Mouse (Mus musculus) stomach, embryonic 15.5 days (tissue): Measurements from ENCODE around the gene Kazn. TPM values are rescaled to one million over a fixed set of nuclear protein-coding genes. Genes with fewer than 3 reads are reported as not detected.

Experiments used
- ATAC-seq: fragments of 200-750 bp; cut with Nextera tagmentation; 2 replicates; pipeline ENCODE4 v1.8.0; 2017; ENCODE audit warnings: low read depth, moderate number of reproducible peaks, moderate TSS enrichment; ENCODE audit not compliant: insufficient read depth, low FRiP score
- H3K27ac ChIP-seq: fragments of 300-500 bp; sonication (generic); 2 replicates; pipeline ENCODE4 v1.5.1; 2015; ENCODE audit warnings: mild to moderate bottlenecking, inconsistent platforms
- H3K27me3 ChIP-seq: fragments of 300-500 bp; sonication (generic); replicated peaks from 2 replicates; pipeline ENCODE4 v1.6.1; 2015; ENCODE audit warnings: inconsistent platforms
- H3K36me3 ChIP-seq: fragments of 300-500 bp; sonication (generic); 2 replicates; pipeline ENCODE4 v1.6.1; 2015; ENCODE audit warnings: inconsistent platforms
- H3K4me1 ChIP-seq: fragments of 300-500 bp; sonication (generic); 2 replicates; pipeline ENCODE4 v1.6.1; 2015; ENCODE audit warnings: inconsistent platforms
- H3K4me2 ChIP-seq: fragments of 300-500 bp; sonication (generic); 2 replicates; pipeline ENCODE4 v1.6.1; 2015; ENCODE audit warnings: mild to moderate bottlenecking, inconsistent platforms
- H3K4me3 ChIP-seq: fragments of 300-500 bp; sonication (generic); replicated peaks from 2 replicates; pipeline ENCODE4 v1.5.1; 2015; ENCODE audit warnings: inconsistent platforms
- H3K9ac ChIP-seq: fragments of 300-500 bp; sonication (generic); 2 replicates; pipeline ENCODE4 v1.6.1; 2015; ENCODE audit warnings: inconsistent platforms
- H3K9me3 ChIP-seq: fragments of 300-500 bp; sonication (generic); 2 replicates; pipeline ENCODE4 v1.6.1; 2016; ENCODE audit warnings: inconsistent platforms
- WGBS: fragments of 180-500 bp; shearing (Covaris S2); methylation state at CpG from one replicate; pipeline ENCODE4 v1.1.7; 2015; 5-methylcytosine and 5-hydroxymethylcytosine counted together
- polyA plus RNA-seq: library from polyadenylated mRNA; unstranded; fragments of >200 nt; fragmentation: Nextera tagmentation; extraction: Ambion mirVana; gene quantifications from 2 replicates; pipeline ENCODE4 v1.2.1, GENCODE M21; 2015

Gene Kazn
- polyA plus RNA-seq, 1 experiment from 2014 or later: 17.1 TPM

- no peaks in the 10 kb centered on the region for H3K36me3 ChIP-seq
- no peak overlapping the region for H3K4me2 ChIP-seq
- WGBS: 55% methylated on average over 4 of the region's 4 CpGs
- no peak overlapping the region for H3K4me3 ChIP-seq
- no peak overlapping the region for H3K9ac ChIP-seq
- no peak overlapping the region for H3K27ac ChIP-seq
- no peaks in the 10 kb centered on the region for H3K4me1 ChIP-seq
- H3K27me3 ChIP-seq: no peaks in the 10 kb centered on the region
- no peak for ATAC-seq
- no peaks in the 10 kb centered on the region for H3K9me3 ChIP-seq
Measured at GRCm38 (mm10) chr4:142261725-142262124, 22.5 kb upstream of the Kazn start.

DNA sequence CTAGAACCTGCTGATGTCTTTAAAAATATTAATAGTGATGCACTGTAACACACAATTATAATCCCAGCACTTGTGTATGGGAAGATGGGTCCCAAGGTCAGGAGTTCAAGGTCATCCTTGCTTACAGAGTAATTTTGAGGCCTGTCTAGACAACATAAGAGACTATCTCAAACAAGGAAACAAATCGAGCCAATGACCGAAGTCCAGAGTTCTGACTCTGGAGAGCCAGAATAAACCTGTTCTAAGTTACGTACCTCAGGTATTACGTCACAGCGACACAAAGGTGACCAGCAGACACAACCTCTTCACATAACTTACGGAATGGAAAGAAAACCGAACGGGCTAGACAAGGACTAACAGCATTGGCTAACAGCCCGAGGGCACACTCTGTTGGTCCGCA, 19.5 kb upstream of the Kazn start:
- H3K27ac ChIP-seq: no peak overlapping the region
- H3K4me1 ChIP-seq: no peaks in the 10 kb centered on the region
- no peak overlapping the region for H3K9ac ChIP-seq
- no peak overlapping the region for H3K4me3 ChIP-seq
- H3K9me3 ChIP-seq: no peaks in the 10 kb centered on the region
- ATAC-seq: no peak
- WGBS: 86% methylated on average over 10 of the region's 10 CpGs
- H3K27me3 ChIP-seq: no peaks in the 10 kb centered on the region
- no peak overlapping the region for H3K4me2 ChIP-seq
- no peaks in the 10 kb centered on the region for H3K36me3 ChIP-seq

DNA sequence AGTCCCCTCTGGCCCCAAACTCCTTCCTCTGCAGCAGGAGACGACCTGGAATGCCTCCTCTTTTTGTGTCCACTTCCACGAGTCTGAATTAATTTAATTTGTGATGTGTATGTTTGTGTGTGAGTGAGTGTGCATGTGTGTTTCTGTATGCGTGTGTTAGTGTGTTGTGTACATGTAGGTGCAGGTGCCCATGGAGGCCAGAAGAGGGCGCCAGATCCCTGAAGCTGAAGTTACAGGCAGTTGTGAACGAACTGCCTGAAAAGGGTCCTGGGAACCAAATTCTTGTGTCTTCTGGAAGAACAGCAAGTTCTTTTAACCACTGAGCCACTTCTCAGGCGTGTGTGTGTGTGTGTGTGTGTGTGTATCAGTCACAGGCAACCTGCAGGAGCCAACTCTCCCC, 14.9 kb upstream of the Kazn start:
- Histone ChIP-seq H3K9me3 (no peaks in the 10 kb centered on the region), H3K27me3 (no peaks in the 10 kb centered on the region), H3K27ac (no peak overlapping the region), H3K4me2 (no peak overlapping the region), H3K4me3 (no peak overlapping the region), H3K4me1 (peaks cover 7% of the 10 kb centered on the region; the same call in 1 of the 2 replicates), H3K36me3 (no peaks in the 10 kb centered on the region), H3K9ac (no peak overlapping the region)
- ATAC-seq: no peak
- 81% methylated on average over 6 of the region's 6 CpGs for WGBS

- Histone ChIP-seq H3K36me3 (no peaks in the 10 kb centered on the region), H3K27me3 (no peaks in the 10 kb centered on the region), H3K4me3 (no peak overlapping the region), H3K27ac (no peak overlapping the region), H3K9me3 (no peaks in the 10 kb centered on the region), H3K9ac (no peak overlapping the region), H3K4me1 (peaks cover 7% of the 10 kb centered on the region; the same call in 1 of the 2 replicates), H3K4me2 (no peak overlapping the region)
- ATAC-seq: no peak
- WGBS: 37% methylated on average over 12 of the region's 12 CpGs
Measured at GRCm38 (mm10) chr4:142251471-142252354, 12.5 kb upstream of the Kazn start.

- 88% methylated on average over 8 of the region's 8 CpGs for WGBS
- Histone ChIP-seq H3K4me1 (peaks cover 7% of the 10 kb centered on the region; the same call in 1 of the 2 replicates), H3K9me3 (no peaks in the 10 kb centered on the region), H3K9ac (no peak overlapping the region), H3K4me3 (no peak overlapping the region), H3K27me3 (no peaks in the 10 kb centered on the region), H3K4me2 (no peak overlapping the region), H3K36me3 (no peaks in the 10 kb centered on the region), H3K27ac (no peak overlapping the region)
- ATAC-seq: no peak
Measured at GRCm38 (mm10) chr4:142250054-142250453, 10.9 kb upstream of the Kazn start.

- no peak overlapping the region for H3K4me3 ChIP-seq
- no peak overlapping the region for H3K27ac ChIP-seq
- H3K27me3 ChIP-seq: no peaks in the 10 kb centered on the region
- no peak for ATAC-seq
- peaks cover 7% of the 10 kb centered on the region; the same call in 1 of the 2 replicates for H3K4me1 ChIP-seq
- no peaks in the 10 kb centered on the region for H3K36me3 ChIP-seq
- H3K4me2 ChIP-seq: no peak overlapping the region
- 21% methylated on average over 9 of the region's 9 CpGs for WGBS
- no peaks in the 10 kb centered on the region for H3K9me3 ChIP-seq
- no peak overlapping the region for H3K9ac ChIP-seq
Measured at GRCm38 (mm10) chr4:142249401-142249800, 10.2 kb upstream of the Kazn start.

DNA sequence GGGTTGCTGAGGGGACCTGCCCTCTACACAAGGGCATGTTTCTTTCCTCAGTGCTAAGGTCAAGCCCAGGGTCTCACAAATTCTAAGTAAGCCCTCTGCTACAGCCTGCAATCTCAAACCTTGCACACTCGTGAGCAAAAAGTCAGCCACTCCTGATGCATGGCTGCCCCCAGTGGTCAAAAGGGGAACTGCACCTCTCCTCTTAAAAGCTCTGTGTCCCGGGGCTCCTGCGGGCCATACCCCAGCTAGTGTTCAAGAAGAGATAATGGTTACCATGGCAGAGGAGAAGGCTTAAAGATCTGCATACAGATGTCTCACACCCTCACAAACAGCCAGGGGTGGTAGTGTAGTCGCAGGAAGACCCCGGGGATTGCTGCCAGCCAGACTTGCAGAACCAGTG, 9.2 kb upstream of the Kazn start:
- no peak overlapping the region for H3K4me3 ChIP-seq
- no peak overlapping the region for H3K4me2 ChIP-seq
- H3K27ac ChIP-seq: no peak overlapping the region
- no peak for ATAC-seq
- no peaks in the 10 kb centered on the region for H3K27me3 ChIP-seq
- 9% methylated on average over 5 of the region's 5 CpGs for WGBS
- no peak overlapping the region for H3K9ac ChIP-seq
- no peaks in the 10 kb centered on the region for H3K9me3 ChIP-seq
- H3K36me3 ChIP-seq: no peaks in the 10 kb centered on the region
- H3K4me1 ChIP-seq: peaks cover 7% of the 10 kb centered on the region; the same call in 1 of the 2 replicates

DNA sequence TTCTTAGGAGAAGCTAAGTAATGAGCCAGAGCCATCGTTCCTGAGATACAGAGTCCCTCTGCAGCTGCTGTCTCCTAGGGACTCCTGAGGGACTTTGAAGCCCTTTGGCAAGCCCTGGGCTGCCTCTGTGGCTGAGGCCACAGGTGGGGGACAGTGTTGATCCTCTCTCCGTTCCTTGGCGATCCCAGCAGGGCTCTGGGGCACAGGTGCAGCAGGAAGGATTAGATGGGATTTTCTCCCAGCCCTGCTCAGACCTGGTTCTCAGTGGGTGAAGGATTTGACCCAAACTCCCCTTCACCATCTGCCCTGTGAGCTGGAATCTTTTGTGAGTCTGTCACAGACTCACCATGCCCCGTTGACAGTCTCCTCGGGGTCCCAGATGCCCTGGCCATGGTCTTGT, 7.5 kb upstream of the Kazn start:
- H3K4me3 ChIP-seq: no peak overlapping the region
- no peak overlapping the region for H3K27ac ChIP-seq
- H3K4me2 ChIP-seq: no peak overlapping the region
- H3K36me3 ChIP-seq: no peaks in the 10 kb centered on the region
- ATAC-seq: no peak
- WGBS: 35% methylated on average over 5 of the region's 5 CpGs
- H3K27me3 ChIP-seq: no peaks in the 10 kb centered on the region
- no peak overlapping the region for H3K9ac ChIP-seq
- H3K9me3 ChIP-seq: no peaks in the 10 kb centered on the region
- H3K4me1 ChIP-seq: peaks cover 7% of the 10 kb centered on the region; the same call in 1 of the 2 replicates

DNA sequence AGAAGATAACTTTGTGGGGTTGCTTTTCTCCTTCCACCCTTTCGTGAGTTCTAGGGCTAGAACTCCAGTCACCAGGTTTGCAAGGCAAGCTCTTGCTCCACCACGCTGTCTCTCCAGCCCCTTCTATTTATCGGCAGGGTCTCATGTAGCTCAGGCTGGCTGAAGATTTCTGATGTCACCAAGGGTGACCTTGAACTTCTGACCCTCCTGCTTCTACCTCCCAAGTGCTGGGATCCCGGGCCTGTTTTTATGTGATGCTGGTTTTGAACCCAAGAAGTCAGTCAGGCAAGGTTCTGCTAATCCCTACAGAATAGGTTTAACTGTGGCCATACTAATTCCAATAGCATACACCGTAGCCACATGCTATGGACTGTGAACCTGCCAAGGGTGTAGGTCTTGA, 5.4 kb upstream of the Kazn start:
- H3K9me3 ChIP-seq: no peaks in the 10 kb centered on the region
- no peak for ATAC-seq
- no peak overlapping the region for H3K4me2 ChIP-seq
- no peaks in the 10 kb centered on the region for H3K36me3 ChIP-seq
- no peak overlapping the region for H3K9ac ChIP-seq
- no peak overlapping the region for H3K4me3 ChIP-seq
- 84% methylated on average over 5 of the region's 5 CpGs for WGBS
- no peak overlapping the region for H3K27ac ChIP-seq
- 0 out of 2 replicates have a peak, but pooled peaks cover 5% of the 10 kb centered on the region for H3K4me1 ChIP-seq
- H3K27me3 ChIP-seq: no peaks in the 10 kb centered on the region

GRCm38 (mm10) chr4:142242750-142243383, 3.7 kb upstream of the Kazn start:
- Histone ChIP-seq H3K27me3 (no peaks in the 10 kb centered on the region), H3K4me3 (no peak overlapping the region), H3K4me2 (no peak overlapping the region), H3K27ac (no peak overlapping the region), H3K36me3 (no peaks in the 10 kb centered on the region), H3K9ac (no peak overlapping the region), H3K4me1 (peaks cover 16% of the 10 kb centered on the region; the same call in 1 of the 2 replicates), H3K9me3 (no peaks in the 10 kb centered on the region)
- 81% methylated on average over 6 of the region's 6 CpGs for WGBS
- ATAC-seq: no peak

GRCm38 (mm10) chr4:142242164-142242563, 3.0 kb upstream of the Kazn start:
- Histone ChIP-seq H3K9me3 (no peaks in the 10 kb centered on the region), H3K27ac (no peak overlapping the region), H3K4me2 (no peak overlapping the region), H3K36me3 (no peaks in the 10 kb centered on the region), H3K4me1 (peaks cover 24% of the 10 kb centered on the region), H3K9ac (no peak overlapping the region), H3K27me3 (no peaks in the 10 kb centered on the region), H3K4me3 (no peak overlapping the region)
- ATAC-seq: no peak
- WGBS: 70% methylated on average over 4 of the region's 4 CpGs

GRCm38 (mm10) chr4:142240874-142241273, 1.7 kb upstream of the Kazn start:
- peaks cover 26% of the 10 kb centered on the region for H3K4me1 ChIP-seq
- H3K4me3 ChIP-seq: no peak overlapping the region
- H3K4me2 ChIP-seq: no peak overlapping the region
- no peak overlapping the region for H3K27ac ChIP-seq
- no peak for ATAC-seq
- H3K27me3 ChIP-seq: no peaks in the 10 kb centered on the region
- H3K9ac ChIP-seq: no peak overlapping the region
- H3K9me3 ChIP-seq: no peaks in the 10 kb centered on the region
- no peaks in the 10 kb centered on the region for H3K36me3 ChIP-seq
- 71% methylated on average over 5 of the region's 5 CpGs for WGBS
